Mouse (Mus musculus) C2C12 (cell line): Measurements from ENCODE around the gene Zfhx3. TPM values are rescaled to one million over a fixed set of nuclear protein-coding genes. Genes with fewer than 3 reads are reported as not detected.

Experiments
- H3K27me3 ChIP-seq: one replicate; pipeline ENCODE4 v1.6.1; 2011; ENCODE audit not compliant: control insufficient read depth, insufficient read depth, insufficient read length
- H3K36me3 ChIP-seq: one replicate; pipeline ENCODE4 v1.6.1; 2011; ENCODE audit not compliant: control insufficient read depth, insufficient read depth
- H3K4me3 ChIP-seq: one replicate; pipeline ENCODE4 v1.5.1; 2011; ENCODE audit warnings: mild to moderate bottlenecking, control low read depth; ENCODE audit not compliant: poor library complexity, insufficient read depth, severe bottlenecking
- H3K79me2 ChIP-seq: one replicate; pipeline ENCODE4 v1.6.1; 2011; ENCODE audit not compliant: control insufficient read depth, insufficient read depth
- H3K79me3 ChIP-seq: one replicate; pipeline ENCODE4 v1.6.1; 2011; ENCODE audit warnings: low read depth, control low read depth
- H3ac ChIP-seq: one replicate; pipeline ENCODE3; 2011; ENCODE audit warnings: low read depth; ENCODE audit not compliant: control insufficient read depth, insufficient read length
- CEBPB ChIP-seq: IDR thresholded peaks from one replicate; pipeline ENCODE4 v1.6.1; 2011; ENCODE audit warnings: low read depth, mild to moderate bottlenecking, control low read depth, moderate library complexity
- CTCF ChIP-seq: IDR thresholded peaks from one replicate; pipeline ENCODE4 v1.5.1; 2011; ENCODE audit not compliant: control insufficient read depth, insufficient read depth, insufficient read length
- FOSL1 ChIP-seq: IDR thresholded peaks from one replicate; pipeline ENCODE4 v1.8.0; 2011; ENCODE audit warnings: mild to moderate bottlenecking, low read length; ENCODE audit not compliant: poor library complexity, insufficient read depth, severe bottlenecking
- MAX ChIP-seq: IDR thresholded peaks from one replicate; pipeline ENCODE4 v1.6.1; 2011; ENCODE audit warnings: mild to moderate bottlenecking, control low read depth
- MYOD1 ChIP-seq: IDR thresholded peaks from one replicate; pipeline ENCODE4 v1.6.1; 2011; ENCODE audit warnings: low read depth; ENCODE audit not compliant: control insufficient read depth, insufficient read length
- MYOG ChIP-seq: IDR thresholded peaks from one replicate; pipeline ENCODE4 v1.6.1; 2011; ENCODE audit not compliant: control insufficient read depth, insufficient read length; ENCODE audit errors: extremely low read depth
- USF1 ChIP-seq: IDR thresholded peaks from one replicate; pipeline ENCODE4 v1.6.1; 2011; ENCODE audit warnings: low read depth, mild to moderate bottlenecking, control low read depth, moderate library complexity
- polyA plus RNA-seq: library from polyadenylated mRNA; unstranded; fragments of >200 nt; fragmentation: generic; extraction: Trizol; gene quantifications from one replicate; pipeline ENCODE4 v1.2.1, GENCODE M21; 2012; ENCODE audit warnings: missing spikeins

The Zfhx3 gene
- polyA plus RNA-seq, 1 experiment = 4.3 TPM

DNA sequence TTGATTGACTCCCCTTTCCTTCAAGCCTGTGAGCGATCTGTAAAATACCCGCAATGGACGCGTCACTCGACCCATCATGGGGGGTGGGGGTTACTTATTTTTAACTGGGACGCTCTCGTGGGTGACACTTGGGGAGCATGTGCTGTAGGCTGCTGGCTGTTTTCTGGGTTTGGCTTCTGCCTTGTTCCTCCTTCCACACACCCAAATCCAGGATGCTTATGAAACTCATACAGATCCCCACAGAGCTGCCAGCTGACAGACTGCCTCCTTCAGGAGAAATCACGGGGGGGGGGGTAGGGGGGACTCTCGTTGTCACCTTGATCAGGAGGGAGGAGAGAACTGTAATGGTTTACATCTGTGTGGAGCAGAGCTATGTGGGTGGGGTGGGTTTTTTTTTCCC, 966.6 kb downstream of the Zfhx3 start:
- Histone ChIP-seq H3K4me3 (no peak overlapping the region), H3K36me3 (no peaks in the 10 kb centered on the region), H3K27me3 (no peaks in the 10 kb centered on the region), H3K79me2 (peaks cover 7% of the 10 kb centered on the region), H3K79me3 (no peaks in the 10 kb centered on the region), H3ac (no peak overlapping the region)
- TF ChIP-seq CEBPB (no peak), MYOG (no peak), USF1 (no peak)

DNA sequence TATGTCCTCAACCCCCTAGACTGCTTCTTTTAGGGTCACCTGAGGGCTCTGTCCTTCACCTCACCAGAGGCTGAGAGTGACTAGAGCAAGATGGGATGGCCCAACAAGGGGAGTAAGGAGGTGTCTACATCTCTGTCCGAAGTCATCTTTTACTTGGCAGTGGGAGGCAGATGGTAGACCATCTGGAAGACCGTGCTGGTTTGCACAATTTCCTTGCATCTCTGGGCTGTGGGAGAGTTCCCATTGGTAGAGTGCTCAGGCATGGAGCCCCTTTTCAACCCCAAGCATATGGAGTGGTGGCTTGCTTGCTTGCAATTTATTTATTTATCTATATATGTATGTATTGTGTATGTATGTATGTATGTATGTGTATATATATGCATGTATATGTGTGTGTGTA, 967.0 kb downstream of the Zfhx3 start:
- Histone ChIP-seq H3K79me2 (peaks cover 7% of the 10 kb centered on the region), H3K27me3 (no peaks in the 10 kb centered on the region), H3K4me3 (no peak overlapping the region), H3ac (no peak overlapping the region), H3K36me3 (no peaks in the 10 kb centered on the region), H3K79me3 (no peaks in the 10 kb centered on the region)
- no peak for TF ChIP-seq USF1
- no peak for TF ChIP-seq CEBPB
- TF ChIP-seq MYOG = no peak
- no peak for TF ChIP-seq MAX
- no peak for TF ChIP-seq FOSL1
- TF ChIP-seq MYOD1 = no peak
- no peak for TF ChIP-seq CTCF

DNA sequence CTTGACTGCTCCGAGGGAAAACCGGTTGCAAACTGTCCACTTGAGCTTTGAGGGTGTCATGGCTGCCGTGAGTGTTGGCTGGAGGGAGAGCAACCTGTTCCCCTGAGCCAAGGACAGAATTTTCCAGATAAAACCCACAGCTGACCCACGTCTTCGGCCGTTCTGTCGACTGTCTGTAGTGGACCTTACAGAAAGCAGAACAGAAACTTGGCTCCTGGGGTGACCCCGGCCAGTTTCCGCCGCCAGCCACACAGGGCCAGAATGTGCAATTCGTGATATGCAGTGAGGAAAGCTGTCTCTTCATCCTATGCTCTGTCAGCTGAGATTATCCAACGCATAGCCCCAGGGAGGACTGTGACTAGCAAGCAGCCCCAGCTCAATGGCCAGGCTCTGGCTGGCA, 968.4 kb downstream of the Zfhx3 start:
- no peaks in the 10 kb centered on the region for H3K27me3 ChIP-seq
- no peak overlapping the region for H3ac ChIP-seq
- no peak overlapping the region for H3K4me3 ChIP-seq
- TF ChIP-seq MAX = no peak
- no peak for TF ChIP-seq MYOD1
- TF ChIP-seq MYOG = no peak
- TF ChIP-seq FOSL1 = no peak
- TF ChIP-seq USF1 = no peak
- no peak for TF ChIP-seq CTCF
- no peak for TF ChIP-seq CEBPB
- peaks cover 3% of the 10 kb centered on the region for H3K36me3 ChIP-seq
- peaks cover 7% of the 10 kb centered on the region for H3K79me2 ChIP-seq
- peaks cover 1% of the 10 kb centered on the region for H3K79me3 ChIP-seq

DNA sequence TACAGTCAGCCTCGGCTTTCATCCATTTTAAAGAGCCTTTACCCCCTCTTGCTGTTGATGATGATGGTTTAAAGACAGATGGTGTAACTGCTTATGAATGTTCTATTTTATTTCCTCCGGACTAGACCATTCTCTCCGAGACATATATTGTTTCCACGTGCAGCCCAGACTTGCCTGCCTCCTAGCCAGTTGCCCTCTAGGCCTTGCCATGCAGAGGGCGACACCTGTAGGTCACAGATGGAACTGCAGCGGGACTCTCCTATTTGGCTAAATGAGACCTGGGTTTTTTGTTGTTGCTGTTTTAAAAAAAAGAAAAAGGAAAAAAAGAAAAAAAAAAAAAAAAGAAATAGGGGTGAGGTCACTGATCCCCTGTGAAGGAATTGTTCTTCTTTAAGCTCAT, 969.1 kb downstream of the Zfhx3 start:
- peaks cover 7% of the 10 kb centered on the region for H3K79me2 ChIP-seq
- TF ChIP-seq MAX = peak; percentile 73
- no peak for TF ChIP-seq MYOG
- peak; percentile 79 for TF ChIP-seq CTCF

DNA sequence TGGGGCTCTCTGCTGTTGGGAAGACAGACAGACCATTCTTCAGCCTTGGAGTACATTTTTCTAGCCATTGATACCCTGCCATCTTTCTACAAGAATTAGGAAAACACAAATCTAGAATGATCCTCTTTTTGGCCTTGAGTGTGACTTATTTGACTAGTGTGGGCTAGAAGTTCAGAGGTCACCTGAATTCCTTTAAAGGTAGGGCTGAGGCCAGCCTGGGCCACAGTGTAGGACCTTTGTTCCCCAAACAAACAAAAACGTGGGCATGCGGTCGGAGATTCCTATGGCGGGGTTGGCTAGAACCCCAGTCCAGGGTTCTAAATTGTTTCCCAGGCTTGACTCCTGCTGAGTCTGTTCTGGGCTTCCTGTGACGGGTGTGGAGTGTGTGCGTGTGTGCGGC, 970.6 kb downstream of the Zfhx3 start:
- H3ac ChIP-seq = no peak overlapping the region
- TF ChIP-seq MYOG (no peak), CEBPB (no peak), USF1 (no peak), FOSL1 (no peak), CTCF (no peak), MAX (no peak), MYOD1 (no peak)
- H3K79me3 ChIP-seq = peaks cover 1% of the 10 kb centered on the region
- no peaks in the 10 kb centered on the region for H3K27me3 ChIP-seq
- no peak overlapping the region for H3K4me3 ChIP-seq
- H3K79me2 ChIP-seq = peaks cover 7% of the 10 kb centered on the region
- peaks cover 16% of the 10 kb centered on the region for H3K36me3 ChIP-seq

More for the DNA sequence above, 969.1 kb downstream of the Zfhx3 start:
- no peak overlapping the region for H3ac ChIP-seq
- H3K79me3 ChIP-seq = peaks cover 1% of the 10 kb centered on the region
- no peak overlapping the region for H3K4me3 ChIP-seq
- peaks cover 10% of the 10 kb centered on the region for H3K36me3 ChIP-seq
- H3K27me3 ChIP-seq = no peaks in the 10 kb centered on the region

DNA sequence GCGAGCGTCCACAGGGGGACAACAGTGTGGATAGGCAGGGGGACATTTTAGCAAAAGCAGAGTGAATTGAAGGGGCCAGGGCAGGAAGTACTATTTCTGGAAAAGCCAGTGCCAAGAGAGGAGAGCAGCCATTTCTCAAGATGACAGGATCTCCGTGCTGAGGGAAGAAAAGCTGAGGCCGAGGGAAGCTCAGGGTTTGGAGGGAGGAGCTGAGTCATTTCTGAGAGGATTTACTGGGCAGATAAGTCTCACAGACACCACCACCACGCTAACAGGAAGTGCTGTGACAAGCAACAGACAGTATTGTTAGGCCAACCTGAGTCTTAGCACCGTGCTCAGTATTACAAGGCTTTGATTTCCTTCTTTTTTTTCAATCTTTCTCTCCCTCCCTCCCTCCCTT, 973.0 kb downstream of the Zfhx3 start:
- Histone ChIP-seq H3ac (no peak overlapping the region), H3K36me3 (peaks cover 21% of the 10 kb centered on the region), H3K79me3 (peaks cover 1% of the 10 kb centered on the region), H3K4me3 (no peak overlapping the region), H3K27me3 (no peaks in the 10 kb centered on the region), H3K79me2 (no peaks in the 10 kb centered on the region)
- TF ChIP-seq MYOD1 (no peak), CEBPB (no peak), FOSL1 (no peak), MAX (no peak)

DNA sequence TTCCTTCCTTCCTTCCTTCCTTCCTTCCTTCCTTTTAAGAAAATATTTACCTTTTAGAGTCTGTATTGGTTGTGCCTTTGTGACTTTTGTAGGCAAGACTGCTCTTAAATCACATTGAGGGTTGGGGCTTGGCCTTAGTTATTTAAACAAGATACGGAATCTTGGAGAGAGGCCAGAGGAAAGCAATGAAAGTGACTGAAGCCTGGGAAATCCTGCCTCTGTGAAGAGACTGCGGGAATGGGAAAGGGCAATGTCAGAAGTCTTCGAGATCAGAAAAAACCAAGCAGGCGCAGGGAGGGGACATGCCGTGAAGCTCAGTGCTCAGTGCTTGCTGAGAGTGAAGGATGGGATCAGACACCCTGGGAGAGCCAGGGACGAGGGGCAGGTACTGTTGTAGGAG, 973.4 kb downstream of the Zfhx3 start:
- no peak overlapping the region for H3K4me3 ChIP-seq
- peaks cover 1% of the 10 kb centered on the region for H3K79me3 ChIP-seq
- no peaks in the 10 kb centered on the region for H3K79me2 ChIP-seq
- H3K27me3 ChIP-seq = no peaks in the 10 kb centered on the region
- peaks cover 21% of the 10 kb centered on the region for H3K36me3 ChIP-seq
- no peak overlapping the region for H3ac ChIP-seq
- TF ChIP-seq MYOD1 (no peak), MAX (no peak), MYOG (no peak), CEBPB (no peak), CTCF (no peak), USF1 (no peak), FOSL1 (no peak)
